Mouse (Mus musculus): Measurements from ENCODE around the gene Slc30a2.

GRCm38 (mm10) chr4:134324655-134325054 lies 18.3 kb upstream of the Slc30a2 start:
- TF ChIP-seq CTCF (IDR thresholded peaks at IDR 0.05; ENCODE audit: extremely low read depth, insufficient read depth, insufficient read length, insufficient replicate concordance) (no peak), POLR2A (IDR thresholded peaks at IDR 0.05; ENCODE audit: low read depth, low read length) (no peak)
